Mouse (Mus musculus) forebrain, embryonic 14.5 days (tissue): ENCODE measurements at regions not wholly inside any gene's neighbourhood (a gene's known extent, or its start where the extent isn't known, plus 50 kb on each side); places are given as distances from the start of the nearest gene placed in this dataset.

Experiments
- ATAC-seq: fragments of 200-750 bp; cut with Nextera tagmentation; 2 replicates; pipeline ENCODE4 v1.8.0; 2017; ENCODE audit warnings: mild to moderate bottlenecking, moderate library complexity
- DNase-seq: peaks from one replicate; pipeline ENCODE4 v3.0.0-alpha.2; 2015; ENCODE audit warnings: low spot score
- H3K27ac ChIP-seq: fragments of 300-500 bp; sonication (generic); 2 replicates; pipeline ENCODE4 v1.5.1; 2014; ENCODE audit warnings: low read depth, mild to moderate bottlenecking, control low read depth, low read length, moderate library complexity
- H3K27me3 ChIP-seq: fragments of 300-500 bp; sonication (generic); replicated peaks from 2 replicates; pipeline ENCODE4 v1.6.1; 2014; ENCODE audit warnings: low read length, control low read depth, mixed read lengths; ENCODE audit not compliant: control insufficient read depth, insufficient read depth
- H3K36me3 ChIP-seq: fragments of 300-500 bp; sonication (generic); 2 replicates; pipeline ENCODE4 v1.6.1; 2014; ENCODE audit warnings: low read length, control low read depth; ENCODE audit not compliant: control insufficient read depth, insufficient read depth
- H3K4me1 ChIP-seq: fragments of 300-500 bp; sonication (generic); 2 replicates; pipeline ENCODE4 v1.6.1; 2014; ENCODE audit warnings: antibody characterized with exemption, low read length, control low read depth; ENCODE audit not compliant: control insufficient read depth, insufficient read depth
- H3K4me2 ChIP-seq: fragments of 300-500 bp; sonication (generic); 2 replicates; pipeline ENCODE4 v1.6.1; 2014; ENCODE audit warnings: mild to moderate bottlenecking, control low read depth, low read length
- H3K4me3 ChIP-seq: fragments of 300-500 bp; sonication (generic); 2 replicates; pipeline ENCODE4 v1.5.1; 2014; ENCODE audit warnings: low read depth, low read length, control low read depth
- H3K9ac ChIP-seq: fragments of 300-500 bp; sonication (generic); 2 replicates; pipeline ENCODE4 v1.6.1; 2014; ENCODE audit warnings: mild to moderate bottlenecking, low read length, control low read depth, moderate library complexity
- H3K9me3 ChIP-seq: fragments of 300-500 bp; sonication (generic); replicated peaks from 2 replicates; pipeline ENCODE4 v1.6.1; 2016; ENCODE audit warnings: low read length, control low read depth, mixed read lengths; ENCODE audit not compliant: control insufficient read depth
- WGBS: fragments of 180-500 bp; shearing (Covaris S2); extraction: QIAGEN DNeasy Blood & Tissue Kit; methylation state at CpG from one replicate; pipeline ENCODE4 v1.1.7; 2014; 5-methylcytosine and 5-hydroxymethylcytosine counted together

DNA sequence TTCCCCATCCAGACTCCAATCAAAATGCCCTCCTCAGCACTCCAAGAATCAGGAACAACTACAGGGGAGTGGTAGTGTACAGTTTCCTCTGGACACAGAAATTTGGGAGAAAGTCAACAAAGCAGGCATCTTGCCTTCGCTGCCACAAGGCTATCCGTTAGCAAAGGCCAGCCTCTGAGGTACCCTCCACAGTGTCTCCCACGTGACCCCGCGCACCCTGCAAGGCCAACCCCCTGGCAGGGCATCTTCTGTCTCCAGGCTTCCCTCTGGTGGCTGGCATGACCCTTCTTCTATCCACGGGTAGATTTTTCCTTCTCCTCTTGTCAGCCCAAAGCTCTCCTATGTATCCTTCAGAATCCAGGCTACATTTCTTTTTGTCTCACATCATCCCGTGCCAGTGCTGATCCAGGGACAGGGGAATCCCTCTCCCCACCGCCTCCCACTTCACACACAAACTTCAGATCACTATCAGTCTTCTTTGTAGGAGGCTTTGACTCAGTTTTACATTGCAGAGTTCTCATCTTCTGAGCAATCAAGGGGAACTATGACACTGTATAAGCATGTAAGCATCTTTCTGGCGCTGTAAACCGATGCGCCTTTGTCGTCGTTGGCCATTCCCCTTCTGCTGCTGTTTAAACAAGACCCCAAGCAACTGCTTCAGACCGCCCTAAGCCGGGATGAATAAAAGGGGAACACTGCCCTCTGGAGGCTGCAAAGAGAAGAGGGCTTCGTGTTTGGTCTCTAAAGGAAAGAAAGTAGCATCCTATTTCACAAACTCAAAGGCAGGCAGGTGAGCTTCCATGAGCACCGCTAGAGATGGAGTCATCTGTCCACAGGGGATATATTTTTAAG is 226.8 kb upstream of the Stac start:
- no peaks in the 10 kb centered on the region for H3K27me3 ChIP-seq
- H3K4me2 ChIP-seq = peak overlapping the region; percentile 30; the same call in 1 of the 2 replicates
- H3K4me3 ChIP-seq = no peak overlapping the region
- H3K9ac ChIP-seq = no peak overlapping the region
- H3K4me1 ChIP-seq = no peaks in the 10 kb centered on the region
- no peaks in the 10 kb centered on the region for H3K9me3 ChIP-seq
- no peaks in the 10 kb centered on the region for H3K36me3 ChIP-seq
- ATAC-seq = peak; percentile 85
- 35% methylated on average over 17 of the region's 17 CpGs for WGBS
- no peak overlapping the region for H3K27ac ChIP-seq
- peak; percentile 89 for DNase-seq

DNA sequence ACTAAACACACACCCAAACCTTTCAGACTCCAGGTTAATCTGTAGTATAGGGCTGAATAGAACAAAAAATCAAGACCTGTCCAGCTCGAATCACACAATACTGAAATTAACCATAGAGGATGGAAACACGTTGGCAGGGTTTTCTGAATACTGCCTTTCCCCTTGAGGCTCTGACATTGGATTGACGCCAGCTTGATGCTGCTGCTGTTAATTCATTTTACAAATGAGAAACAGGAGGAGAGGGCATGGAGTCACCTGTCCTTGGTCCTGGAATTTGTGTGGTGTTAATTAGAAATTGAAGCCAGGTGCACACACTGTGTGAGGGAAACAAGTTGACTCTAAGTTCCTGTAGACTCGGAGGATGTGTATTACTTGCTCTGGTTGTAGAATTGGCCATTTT is 218.7 kb upstream of the Stac start:
- no peak for DNase-seq
- no peak overlapping the region for H3K4me3 ChIP-seq

DNA sequence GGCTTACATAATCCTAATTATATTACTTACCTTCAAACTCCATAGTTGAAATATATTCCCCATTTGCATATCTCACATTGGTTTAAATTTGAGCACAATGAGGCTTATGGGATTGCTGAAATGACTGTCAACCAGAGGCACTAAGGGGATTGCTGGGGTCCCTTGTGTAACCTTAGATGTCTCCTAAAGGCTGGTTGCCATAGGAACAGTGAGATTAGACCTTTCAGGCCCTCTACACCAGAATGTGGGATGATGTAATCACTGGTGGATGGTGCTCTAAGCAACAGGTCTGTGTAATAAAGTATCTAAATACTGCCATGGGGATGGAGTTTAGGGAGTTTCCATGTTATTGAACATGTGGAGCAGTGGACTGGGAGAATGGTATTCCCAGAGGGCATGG is 210.0 kb upstream of the Stac start:
- Histone ChIP-seq H3K4me2 (no peak overlapping the region), H3K27me3 (no peaks in the 10 kb centered on the region), H3K27ac (no peak overlapping the region), H3K9me3 (no peaks in the 10 kb centered on the region), H3K9ac (no peak overlapping the region), H3K4me1 (no peaks in the 10 kb centered on the region), H3K36me3 (no peaks in the 10 kb centered on the region), H3K4me3 (no peak overlapping the region)
- ATAC-seq (no peak), DNase-seq (no peak)

More for the DNA sequence above, 218.7 kb upstream of the Stac start:
- H3K4me2 ChIP-seq = no peak overlapping the region
- ATAC-seq = no peak
- no peaks in the 10 kb centered on the region for H3K27me3 ChIP-seq
- H3K9ac ChIP-seq = no peak overlapping the region
- no peak overlapping the region for H3K27ac ChIP-seq
- H3K9me3 ChIP-seq = no peaks in the 10 kb centered on the region
- no peaks in the 10 kb centered on the region for H3K36me3 ChIP-seq
- 45% methylated on average over 4 of the region's 4 CpGs for WGBS
- no peaks in the 10 kb centered on the region for H3K4me1 ChIP-seq

DNA sequence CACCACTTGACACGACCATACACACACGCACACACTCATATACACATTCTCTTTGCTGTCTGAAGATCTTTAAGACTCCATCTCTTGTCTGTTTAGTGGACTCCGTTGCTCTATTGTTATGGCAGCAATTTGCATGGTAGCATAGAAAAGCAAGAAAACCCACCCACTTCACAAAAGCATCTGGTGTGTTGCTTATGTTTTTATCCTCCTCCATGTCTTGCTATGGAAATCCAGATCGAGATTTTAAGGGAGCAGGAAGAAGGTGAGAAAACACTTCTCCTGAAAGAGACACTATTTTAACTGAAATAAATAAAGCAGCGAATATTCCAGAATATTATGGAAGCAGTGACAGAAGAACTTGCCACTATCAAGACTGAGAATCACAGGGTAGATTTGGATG is 207.5 kb upstream of the Stac start:
- Histone ChIP-seq H3K4me2 (no peak overlapping the region), H3K36me3 (no peaks in the 10 kb centered on the region), H3K9me3 (no peaks in the 10 kb centered on the region), H3K4me3 (no peak overlapping the region), H3K27me3 (no peaks in the 10 kb centered on the region), H3K4me1 (no peaks in the 10 kb centered on the region), H3K27ac (no peak overlapping the region), H3K9ac (no peak overlapping the region)
- 77% methylated on average over 5 of the region's 5 CpGs for WGBS
- no peak for ATAC-seq
- DNase-seq = no peak

DNA sequence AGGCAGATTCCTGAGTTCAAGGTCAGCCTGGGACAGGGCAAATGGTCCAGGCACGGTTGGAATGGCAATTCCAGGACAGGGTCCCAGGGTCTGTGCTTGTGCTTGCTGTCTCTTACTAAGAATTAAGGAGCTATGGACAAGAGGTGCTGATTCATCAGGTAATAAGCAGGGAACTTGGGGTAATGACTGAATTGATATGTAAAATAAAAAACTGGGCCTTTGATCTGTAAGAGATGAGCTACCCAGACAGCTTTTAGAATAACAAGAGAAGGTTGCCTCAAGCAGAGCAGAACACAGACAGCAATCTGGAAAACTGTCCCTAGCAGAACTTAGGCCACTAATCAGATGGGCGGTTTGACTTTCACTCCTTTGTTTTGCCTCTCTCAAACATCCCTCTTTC is 189.6 kb upstream of the Stac start:
- DNase-seq (no peak), ATAC-seq (no peak)
- no peak overlapping the region for H3K27ac ChIP-seq
- H3K4me2 ChIP-seq = no peak overlapping the region
- no peak overlapping the region for H3K9ac ChIP-seq
- no peak overlapping the region for H3K4me3 ChIP-seq
- no peaks in the 10 kb centered on the region for H3K4me1 ChIP-seq
- H3K9me3 ChIP-seq = no peaks in the 10 kb centered on the region
- WGBS = 76% methylated on average over 2 of the region's 2 CpGs
- no peaks in the 10 kb centered on the region for H3K36me3 ChIP-seq
- no peaks in the 10 kb centered on the region for H3K27me3 ChIP-seq

DNA sequence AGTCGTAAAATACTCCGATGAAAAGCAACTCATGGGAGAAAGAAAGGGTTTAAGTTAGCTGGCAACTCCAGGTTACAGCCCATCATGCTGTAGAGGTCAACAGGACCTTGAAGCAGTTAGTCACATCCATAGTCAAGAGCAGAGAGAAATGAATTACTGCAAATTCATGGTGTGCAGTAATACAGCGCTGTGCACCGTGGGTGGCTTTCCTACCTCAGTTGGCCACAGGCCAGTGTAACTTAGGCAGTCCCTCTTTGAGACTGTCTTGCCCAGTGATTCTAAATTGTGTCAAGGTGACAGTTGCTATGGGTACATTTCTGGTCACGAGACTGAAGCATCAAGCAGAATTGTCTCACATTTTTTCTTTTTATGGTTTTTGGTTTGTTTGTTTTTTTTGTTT is 186.7 kb upstream of the Stac start:
- Histone ChIP-seq H3K36me3 (no peaks in the 10 kb centered on the region), H3K4me3 (no peak overlapping the region), H3K9me3 (no peaks in the 10 kb centered on the region), H3K4me2 (no peak overlapping the region), H3K27me3 (no peaks in the 10 kb centered on the region), H3K27ac (no peak overlapping the region), H3K9ac (no peak overlapping the region), H3K4me1 (no peaks in the 10 kb centered on the region)
- DNase-seq = no peak
- whole genome bisulfite sequencing = 87% methylated on average over 5 of the region's 5 CpGs
- ATAC-seq = no peak

DNA sequence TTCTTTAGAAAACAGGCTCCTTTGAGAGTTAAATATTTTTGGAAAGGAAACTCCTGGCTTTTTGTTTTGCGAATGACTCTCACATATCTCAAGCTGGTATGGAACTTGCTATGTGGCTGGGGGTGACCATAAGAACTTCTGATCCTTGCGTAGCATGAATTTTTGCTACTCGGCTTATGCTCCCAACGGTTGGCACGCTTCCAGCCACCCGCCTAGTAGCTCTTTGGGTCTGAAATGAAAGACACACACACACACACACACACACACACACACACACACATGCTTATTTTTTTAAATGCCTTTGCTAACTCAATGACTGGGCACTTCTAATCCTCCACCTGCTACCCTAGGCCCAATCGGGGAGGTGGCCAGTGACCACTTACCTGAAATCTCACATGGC is 180.3 kb upstream of the Stac start:
- DNase-seq (peak; percentile 53), ATAC-seq (no peak)
- Histone ChIP-seq H3K27ac (0 out of 2 replicates have a peak overlapping the region, but pooled peaks have one; percentile 2), H3K4me1 (peaks cover 9% of the 10 kb centered on the region), H3K27me3 (no peaks in the 10 kb centered on the region), H3K4me2 (no peak overlapping the region), H3K9ac (no peak overlapping the region), H3K36me3 (no peaks in the 10 kb centered on the region), H3K9me3 (no peaks in the 10 kb centered on the region), H3K4me3 (no peak overlapping the region)
- 77% methylated on average over 7 of the region's 7 CpGs for WGBS

DNA sequence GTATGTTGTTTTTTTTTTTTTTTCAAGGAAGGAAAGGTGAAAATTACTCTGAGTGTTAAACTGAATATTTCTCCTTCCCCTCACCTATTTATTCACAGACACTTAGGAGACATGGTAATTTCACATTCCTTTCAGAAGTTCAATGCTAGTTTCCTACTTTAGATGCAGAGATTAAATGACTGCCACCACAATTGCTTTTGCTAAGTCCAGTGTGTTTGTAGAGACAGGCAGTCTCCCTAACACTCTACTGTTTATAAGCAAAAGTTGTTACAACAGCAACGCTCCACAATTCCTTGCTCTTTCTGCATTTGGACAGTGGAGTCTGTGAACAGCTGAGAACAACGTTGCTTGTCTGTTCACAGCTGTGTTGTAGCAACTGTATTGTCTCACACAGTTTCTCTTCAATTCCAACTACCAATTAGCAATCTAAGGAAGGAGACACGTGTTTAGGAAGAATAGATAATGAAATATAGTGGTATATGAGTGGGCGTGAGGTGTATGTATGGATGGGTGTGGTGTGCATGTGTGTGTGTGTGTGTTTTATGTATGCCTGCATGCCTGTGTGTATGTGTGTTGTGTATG is 179.7 kb upstream of the Stac start:
- 52% methylated on average over 4 of the region's 4 CpGs for WGBS
- ATAC-seq = peak; percentile 55; the same call in 1 of the 2 replicates
- 0 out of 2 replicates have a peak overlapping the region, but pooled peaks have one; percentile 2 for H3K27ac ChIP-seq

DNA sequence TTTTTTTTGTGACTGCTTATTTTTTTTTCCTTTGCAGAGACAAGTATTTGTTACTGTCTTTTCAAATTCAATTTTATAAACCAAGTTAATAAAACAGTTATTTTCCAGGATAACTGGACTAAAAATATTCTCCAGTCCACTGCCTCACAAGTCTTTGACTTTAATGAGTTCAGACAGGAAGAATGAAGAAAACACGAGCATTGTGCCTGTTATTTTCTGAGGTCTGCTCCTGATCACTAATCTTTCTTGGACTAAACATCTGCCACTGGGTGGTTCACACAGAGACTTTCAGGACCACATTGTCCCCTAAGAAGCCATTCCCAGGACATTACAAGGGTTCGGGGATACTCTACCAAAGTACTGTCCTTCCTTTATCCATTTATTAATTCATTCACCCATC is 167.9 kb upstream of the Stac start:
- Histone ChIP-seq H3K27me3 (no peaks in the 10 kb centered on the region), H3K4me2 (no peak overlapping the region), H3K4me1 (no peaks in the 10 kb centered on the region), H3K36me3 (no peaks in the 10 kb centered on the region), H3K27ac (no peak overlapping the region), H3K4me3 (no peak overlapping the region), H3K9ac (no peak overlapping the region), H3K9me3 (no peaks in the 10 kb centered on the region)
- WGBS = 68% methylated on average over 2 of the region's 2 CpGs
- no peak for ATAC-seq
- DNase-seq = no peak

More for the DNA sequence above, 179.7 kb upstream of the Stac start:
- peak; percentile 38 for DNase-seq
- Histone ChIP-seq H3K4me2 (no peak overlapping the region), H3K4me1 (peaks cover 9% of the 10 kb centered on the region), H3K27me3 (no peaks in the 10 kb centered on the region), H3K9me3 (no peaks in the 10 kb centered on the region), H3K36me3 (no peaks in the 10 kb centered on the region), H3K9ac (no peak overlapping the region), H3K4me3 (no peak overlapping the region)
